Mouse (Mus musculus) forelimb bud, embryonic 11.5 days (tissue): Measurements from ENCODE around the gene Cpeb3.
"Not testable (repeated sequence)": the region's sequence is repeated elsewhere in the genome, so short reads cannot be mapped to it uniquely, and the experiment has no call there.

Source experiments
- DNase-seq: peaks from one replicate; pipeline ENCODE4 v3.0.0-alpha.2; 2012; ENCODE audit warnings: low read depth, low spot score

Gene Cpeb3

GRCm38 (mm10) chr19:37090146-37091061 lies 118.0 kb downstream of the Cpeb3 start:
- DNase-seq = no peak

- DNase-seq = no peak
These were observed 120.2 kb downstream of the Cpeb3 start for GRCm38 (mm10) chr19:37088043-37088748.

GRCm38 (mm10) chr19:37084546-37084945 lies 123.9 kb downstream of the Cpeb3 start:
- DNase-seq = no peak

GRCm38 (mm10) chr19:37081467-37081866 lies 126.9 kb downstream of the Cpeb3 start:
- DNase-seq = no peak

- DNase-seq = no peak
These were observed 129.2 kb downstream of the Cpeb3 start for GRCm38 (mm10) chr19:37079151-37079550.

GRCm38 (mm10) chr19:37078571-37078970 lies 129.8 kb downstream of the Cpeb3 start:
- DNase-seq = no peak

- no peak for DNase-seq
These were observed 130.3 kb downstream of the Cpeb3 start for GRCm38 (mm10) chr19:37078064-37078463.

- DNase-seq = not testable (repeated sequence)
These were observed 131.1 kb downstream of the Cpeb3 start for GRCm38 (mm10) chr19:37077258-37077657.

GRCm38 (mm10) chr19:37076646-37077045 lies 131.8 kb downstream of the Cpeb3 start:
- DNase-seq = no peak

GRCm38 (mm10) chr19:37076116-37076515 lies 132.3 kb downstream of the Cpeb3 start:
- DNase-seq = no peak

- DNase-seq = no peak
These were observed 132.7 kb downstream of the Cpeb3 start for GRCm38 (mm10) chr19:37075690-37076089.

- DNase-seq = no peak
These were observed 133.7 kb downstream of the Cpeb3 start for GRCm38 (mm10) chr19:37074726-37075125.

GRCm38 (mm10) chr19:37074276-37074675 lies 134.1 kb downstream of the Cpeb3 start:
- DNase-seq = no peak

GRCm38 (mm10) chr19:37072871-37073629 lies 135.4 kb downstream of the Cpeb3 start:
- no peak for DNase-seq

GRCm38 (mm10) chr19:37069243-37069642 lies 139.2 kb downstream of the Cpeb3 start:
- no peak for DNase-seq

- no peak for DNase-seq
These were observed 148.3 kb downstream of the Cpeb3 start for GRCm38 (mm10) chr19:37060078-37060477.

- DNase-seq = no peak
These were observed 148.8 kb downstream of the Cpeb3 start for GRCm38 (mm10) chr19:37059623-37060022.

- DNase-seq = no peak
These were observed 151.1 kb downstream of the Cpeb3 start for GRCm38 (mm10) chr19:37057161-37057905.

GRCm38 (mm10) chr19:37055976-37056556 lies 152.3 kb downstream of the Cpeb3 start:
- no peak for DNase-seq

- DNase-seq = peak; percentile 62
These were observed 157.6 kb downstream of the Cpeb3 start for GRCm38 (mm10) chr19:37050643-37051345.
